Mouse (Mus musculus) v-Abl transformed pro-B cells (cell line): ENCODE measurements around the gene Uaca.

Source experiments
- in situ Hi-C, 2 experiments: fragments of 400-800 bp; cut with MboI; formaldehyde crosslinking; loops; one replicate each; pipeline ENCODE4 v1.15.1; 2025; ENCODE audit not compliant: unreplicated experiment in 2 of 2

The Uaca gene

GRCm38 (mm10) chr9:60829610-60830009, 35.3 kb downstream of the Uaca start:
- in situ Hi-C loops = no loop called here

DNA sequence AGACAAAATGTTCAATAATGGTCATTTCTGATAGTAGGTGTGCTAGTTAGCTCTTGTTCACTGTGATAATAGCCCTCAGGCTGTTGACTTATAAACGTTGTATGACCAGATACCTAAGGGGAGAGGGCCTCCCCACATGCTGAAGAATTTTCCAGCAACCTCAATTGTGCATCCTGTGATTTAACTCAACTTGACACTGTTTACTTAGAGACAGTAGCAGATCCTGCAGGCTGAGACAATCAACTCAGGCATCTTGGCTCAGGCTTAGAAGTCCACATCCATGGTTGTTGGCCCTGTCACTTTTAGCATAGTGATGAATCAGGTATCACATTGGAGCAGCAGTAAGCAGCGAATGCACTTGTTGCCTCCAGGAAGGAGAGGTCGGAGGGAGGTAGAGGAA, 35.7 kb downstream of the Uaca start:
- in situ Hi-C loops = no loop called here

GRCm38 (mm10) chr9:60832233-60832632, 37.9 kb downstream of the Uaca start:
- in situ Hi-C loops = no loop called here

DNA sequence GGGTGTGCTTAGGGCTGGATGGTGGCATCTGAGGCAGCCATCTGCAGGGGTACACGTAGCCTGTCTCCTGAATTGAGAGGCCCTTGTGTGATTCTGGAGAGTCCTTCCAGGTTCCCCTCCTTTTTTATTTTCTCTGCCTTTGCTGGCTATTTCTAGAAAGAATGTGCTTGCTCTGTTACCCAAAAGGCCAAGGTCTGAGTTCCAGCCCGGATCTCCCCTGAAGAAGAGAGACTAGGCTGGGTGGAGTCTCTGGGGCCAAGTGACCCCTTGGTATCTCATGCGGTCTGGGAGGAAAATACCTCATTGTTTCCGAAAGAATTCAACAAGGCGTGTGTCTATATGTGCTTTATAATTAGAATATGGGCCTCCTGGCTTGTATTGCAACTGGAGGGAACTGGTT, 41.8 kb downstream of the Uaca start:
- in situ Hi-C loops = no loop called here

GRCm38 (mm10) chr9:60837078-60837448, 42.7 kb downstream of the Uaca start:
- in situ Hi-C loops = no loop called here

DNA sequence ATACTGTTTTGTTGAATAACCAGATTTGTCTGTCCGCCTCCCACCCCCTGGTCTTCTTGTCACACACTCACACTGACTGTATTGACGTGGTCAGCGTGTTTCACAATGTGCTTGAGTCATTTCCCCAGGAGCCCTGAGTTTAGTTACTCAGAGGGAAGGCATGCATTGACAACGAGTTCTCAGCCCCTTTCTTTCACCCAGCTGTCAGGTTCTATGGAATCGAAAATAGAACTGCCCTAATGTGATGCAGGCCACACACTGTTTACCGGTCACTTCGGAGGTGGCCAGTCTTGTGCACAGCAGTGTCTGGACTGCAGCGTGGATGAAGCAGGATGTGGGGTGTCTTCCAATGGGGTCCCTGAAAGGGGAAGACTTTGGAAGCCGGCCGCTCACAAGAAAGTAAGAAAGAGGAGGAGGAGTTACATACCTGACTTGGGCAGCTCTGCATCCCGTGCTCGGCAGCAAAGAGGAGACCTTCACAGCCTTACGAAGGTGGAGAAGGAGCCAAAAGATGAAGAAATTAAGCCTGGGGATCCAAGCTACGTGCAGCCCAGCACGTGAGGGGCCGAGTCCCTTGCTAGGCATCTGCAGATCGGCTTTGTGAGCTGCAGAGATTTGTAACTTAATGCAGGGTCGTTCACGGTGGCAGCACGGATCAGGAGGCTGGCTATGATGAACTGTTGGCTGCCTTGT, 43.3 kb downstream of the Uaca start:
- in situ Hi-C loops = no loop called here

DNA sequence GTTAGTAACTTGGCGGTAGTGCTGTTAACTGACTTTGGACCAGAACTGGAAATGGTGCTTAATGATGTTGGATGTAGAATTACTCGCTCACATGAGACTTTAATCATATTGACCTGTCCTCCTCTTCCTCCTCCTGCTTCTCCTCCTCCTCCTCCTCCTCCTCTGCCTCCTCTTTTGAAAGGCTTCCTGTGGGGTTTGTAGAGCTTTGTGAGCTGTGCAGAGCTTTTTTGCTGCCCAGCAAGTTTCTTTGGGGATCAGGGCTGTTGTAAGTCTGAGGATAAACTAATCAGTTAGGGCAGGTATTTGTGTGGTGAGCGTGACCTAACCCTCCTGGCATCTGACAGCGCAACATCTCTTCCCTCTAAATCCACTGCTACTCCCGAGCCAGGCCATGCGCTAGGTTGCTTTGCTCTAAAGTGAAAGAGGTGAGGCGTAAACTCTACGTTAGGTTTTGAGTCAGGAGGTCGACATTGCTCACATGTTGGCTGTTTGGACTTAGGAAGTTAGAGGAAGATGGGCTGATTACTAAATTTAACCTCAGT, 44.1 kb downstream of the Uaca start:
- in situ Hi-C loops = no loop called here

DNA sequence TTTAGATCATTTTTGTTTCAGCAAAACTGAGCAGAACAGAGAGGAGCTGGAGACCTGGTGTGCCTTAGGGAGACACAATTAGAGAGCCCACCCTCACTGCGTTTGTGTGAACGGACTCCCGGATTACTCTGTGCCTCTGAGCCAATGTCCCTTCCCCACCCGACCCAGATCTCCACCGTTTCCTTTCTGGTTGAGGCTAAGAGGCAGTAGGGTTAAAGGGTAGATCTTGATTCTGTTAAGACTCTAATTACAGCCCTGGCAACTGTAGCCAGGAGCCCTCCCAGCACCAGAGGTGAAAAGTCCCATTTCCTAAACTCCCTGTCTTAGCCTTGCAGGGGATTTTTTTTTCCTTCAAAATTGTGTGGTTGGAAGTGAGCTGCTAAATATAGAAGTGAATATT, 47.1 kb downstream of the Uaca start:
- in situ Hi-C loops = no loop called here

DNA sequence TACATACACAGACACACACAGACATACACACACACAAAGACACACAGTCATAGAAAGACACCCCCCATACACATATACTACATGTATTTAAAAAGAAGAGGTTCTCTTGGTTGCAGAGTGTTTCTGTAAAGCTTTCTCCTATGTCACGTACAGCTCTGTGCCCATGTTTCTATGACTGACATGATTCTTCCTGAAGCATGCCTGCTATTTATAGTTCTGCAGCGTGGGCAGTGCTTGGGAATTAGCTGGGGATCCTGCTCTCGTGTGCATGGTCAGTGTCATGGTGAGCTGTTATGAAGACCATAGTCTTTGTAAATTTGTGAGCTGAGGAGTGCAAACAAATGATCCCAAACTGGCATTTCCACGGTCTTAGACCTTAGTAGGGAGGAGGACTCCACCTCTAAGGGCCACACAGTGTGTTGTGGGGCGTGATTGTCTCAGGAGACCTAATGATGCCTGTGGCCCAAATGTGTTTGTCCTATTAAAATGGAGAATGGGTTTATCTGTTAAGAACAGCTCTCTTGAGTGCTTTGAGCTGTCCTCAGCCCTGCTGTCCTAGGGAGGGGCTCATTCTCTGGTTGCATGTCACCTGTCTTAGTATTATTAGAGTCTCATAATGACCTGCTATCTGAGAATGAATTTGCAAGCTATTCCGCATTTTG, 49.2 kb downstream of the Uaca start:
- in situ Hi-C loops = no loop called here

DNA sequence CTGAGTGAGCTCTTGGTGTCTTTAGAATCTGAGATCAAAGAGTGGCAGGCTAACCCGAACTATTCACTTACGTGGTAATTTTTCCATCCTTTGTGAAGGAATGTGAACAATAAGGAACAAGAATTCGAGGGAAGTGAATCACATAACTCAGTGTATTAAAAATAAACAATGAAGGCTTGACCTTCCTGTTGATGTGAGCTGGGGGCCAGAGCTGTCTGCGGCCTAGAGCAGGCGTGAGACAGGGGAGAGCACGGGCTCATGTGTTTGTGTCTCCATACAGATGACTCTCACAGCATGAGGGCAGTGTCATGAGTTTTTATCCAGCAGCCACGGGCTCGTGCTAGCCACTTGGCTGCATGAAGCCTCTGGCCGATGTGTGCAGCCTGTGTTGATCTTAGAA, 54.4 kb downstream of the Uaca start:
- in situ Hi-C loops = no loop called here

DNA sequence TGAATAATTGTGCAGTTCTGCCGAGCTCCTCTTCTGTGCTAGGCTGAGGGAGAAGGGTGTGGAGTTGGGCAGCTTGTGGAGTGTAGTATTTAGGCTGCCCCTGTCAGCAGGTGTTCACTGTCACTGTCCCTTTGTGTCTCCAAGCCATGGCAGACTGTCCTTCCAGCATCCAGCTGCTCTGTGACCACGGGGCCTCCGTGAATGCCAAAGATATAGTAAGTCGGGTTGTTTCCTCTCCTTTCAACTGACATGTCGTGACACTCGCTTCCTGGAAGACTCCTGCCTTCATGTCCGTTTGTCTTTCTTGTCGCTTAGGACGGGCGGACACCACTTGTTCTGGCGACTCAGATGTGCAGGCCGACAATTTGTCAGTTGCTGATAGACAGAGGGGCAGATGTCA, 55.6 kb downstream of the Uaca start:
- in situ Hi-C loops = loop anchor here (25.0 kb wide), 2 partner anchors 613 to 1938 kb away; no protein-coding TSS in a partner anchor

DNA sequence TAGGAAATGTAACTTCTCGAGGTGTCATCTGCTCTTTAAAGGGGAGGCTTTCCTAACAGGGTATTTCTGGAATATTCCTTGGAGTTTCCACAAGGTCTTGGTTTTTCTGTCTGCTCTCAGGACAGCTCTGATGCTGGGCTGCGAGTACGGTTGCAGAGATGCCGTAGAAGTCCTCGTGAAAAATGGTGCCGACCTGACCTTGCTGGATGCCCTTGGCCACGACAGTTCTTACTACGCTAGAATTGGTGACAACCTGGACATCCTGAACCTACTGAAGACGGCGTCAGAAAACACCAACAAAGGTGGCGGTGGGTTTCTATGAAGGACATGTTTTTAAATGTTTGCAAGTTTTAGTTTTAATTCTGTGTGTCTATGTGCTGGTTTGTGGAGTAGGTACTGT, 59.9 kb downstream of the Uaca start:
- in situ Hi-C loops = loop anchor here (25.0 kb wide), 2 partner anchors 617 to 1942 kb away; no protein-coding TSS in a partner anchor

GRCm38 (mm10) chr9:60857833-60858232, 63.5 kb downstream of the Uaca start:
- in situ Hi-C loops = loop anchor here (5.0 to 25.0 kb wide), 3 partner anchors 611 to 1946 kb away; no protein-coding TSS in a partner anchor

- in situ Hi-C loops = loop anchor here (5.0 to 25.0 kb wide), 3 partner anchors 611 to 1946 kb away; no protein-coding TSS in a partner anchor
These were observed 64.1 kb downstream of the Uaca start for GRCm38 (mm10) chr9:60858306-60858960.

DNA sequence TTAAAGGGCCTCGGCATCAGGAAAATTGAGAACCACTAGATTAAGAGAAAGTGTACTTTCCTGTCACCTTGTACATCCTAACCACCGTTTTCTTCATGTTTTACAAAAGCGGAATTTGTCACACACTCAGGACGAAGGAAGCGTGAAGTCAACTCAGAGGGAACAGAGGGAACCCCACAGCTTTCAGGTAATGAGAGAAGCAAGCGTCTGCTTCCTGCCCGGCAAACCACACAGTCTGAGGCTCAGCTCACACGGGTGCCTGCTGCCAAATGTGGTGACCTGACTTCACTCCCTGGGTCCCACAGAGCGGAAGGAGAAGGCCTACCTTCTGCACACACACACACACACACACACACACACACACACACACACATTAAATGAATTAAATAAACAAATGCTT, 64.7 kb downstream of the Uaca start:
- in situ Hi-C loops = loop anchor here (5.0 to 25.0 kb wide), 3 partner anchors 612 to 1947 kb away; no protein-coding TSS in a partner anchor

GRCm38 (mm10) chr9:60861030-60861429, 66.7 kb downstream of the Uaca start:
- in situ Hi-C loops = loop anchor here (25.0 kb wide), 2 partner anchors 624 to 1949 kb away; no protein-coding TSS in a partner anchor

DNA sequence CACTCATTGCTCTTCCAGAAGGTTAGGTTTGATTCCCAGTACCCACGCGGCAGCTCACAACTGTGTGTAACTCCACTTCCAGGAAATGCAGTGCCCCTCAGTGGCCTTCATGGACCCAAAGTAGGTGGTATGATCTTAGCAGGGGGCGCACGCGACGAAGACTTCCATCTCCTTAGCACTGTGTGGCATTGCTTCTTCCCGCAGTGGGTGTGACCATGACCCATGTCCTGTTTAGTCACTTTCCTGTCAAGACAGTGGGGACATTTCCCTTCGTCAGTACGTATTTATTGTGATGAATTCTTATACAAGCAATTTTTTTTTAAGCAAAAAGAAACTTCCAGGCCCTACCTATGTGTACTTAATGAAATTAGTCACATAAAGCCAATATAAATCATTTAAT, 70.3 kb downstream of the Uaca start:
- in situ Hi-C loops = loop anchor here (25.0 kb wide), 2 partner anchors 627 to 1952 kb away; no protein-coding TSS in a partner anchor

DNA sequence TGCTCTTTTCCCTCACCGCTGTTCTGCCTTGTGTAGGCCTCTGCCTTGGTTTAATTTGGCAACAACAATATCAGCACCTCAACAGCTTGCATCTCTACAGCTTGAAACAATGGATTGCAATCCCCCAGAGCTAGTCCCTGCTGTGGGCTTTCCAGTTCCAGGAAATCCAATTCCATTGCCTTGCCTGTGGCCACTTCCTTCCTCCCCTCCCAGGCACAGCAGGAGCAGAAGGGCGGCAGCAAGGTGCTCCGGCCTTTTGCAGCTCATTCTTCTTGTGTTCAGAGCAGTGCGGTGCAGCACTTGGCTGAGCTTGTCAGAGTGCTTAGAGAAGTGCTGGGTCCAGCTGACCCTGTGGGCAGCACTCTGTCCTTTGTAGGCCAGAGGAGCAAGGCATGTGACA, 71.5 kb downstream of the Uaca start:
- in situ Hi-C loops = loop anchor here (25.0 kb wide), 2 partner anchors 629 to 1954 kb away; no protein-coding TSS in a partner anchor

- in situ Hi-C loops = loop anchor here (25.0 kb wide), 2 partner anchors 633 to 1958 kb away; no protein-coding TSS in a partner anchor
These were observed 76.1 kb downstream of the Uaca start for GRCm38 (mm10) chr9:60870451-60870850.

DNA sequence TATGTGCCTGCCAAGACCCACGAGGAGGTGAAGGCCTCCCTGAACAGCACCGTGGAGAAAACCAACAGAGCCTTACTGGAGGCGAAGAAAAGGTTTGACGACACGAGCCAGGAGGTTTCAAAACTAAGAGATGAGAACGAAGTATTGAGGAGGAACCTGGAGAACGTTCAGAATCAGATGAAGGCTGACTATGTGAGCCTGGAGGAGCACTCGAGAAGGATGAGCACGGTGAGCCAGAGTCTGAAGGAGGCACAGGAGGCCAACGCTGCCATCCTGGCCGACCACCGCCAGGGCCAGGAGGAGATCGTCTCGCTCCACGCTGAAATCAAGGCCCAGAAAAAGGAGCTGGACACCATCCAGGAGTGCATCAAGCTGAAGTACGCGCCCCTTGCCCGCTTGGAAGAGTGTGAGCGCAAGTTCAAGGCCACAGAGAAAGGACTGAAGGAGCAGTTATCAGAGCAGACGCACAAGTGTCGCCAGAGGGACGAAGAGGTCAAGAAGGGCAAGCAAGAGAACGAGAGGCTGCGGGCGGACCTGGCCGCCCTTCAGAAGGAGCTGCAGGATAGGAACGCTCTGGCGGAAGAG, 76.7 kb downstream of the Uaca start:
- in situ Hi-C loops = loop anchor here (25.0 kb wide), 2 partner anchors 634 to 1959 kb away; no protein-coding TSS in a partner anchor
